ENCODE assay signal across 12 mouse cellular contexts in genomic region chr11:80601040-80601864, GRCm38 (mm10).
A peak's percentile ranks its signal among the peaks of the same experiment; 100 is the strongest.
DNase-seq lines count a peak whose midpoint lies in the region; ATAC-seq and TF ChIP-seq lines count a peak whose summit lies in the region.
"Had no signal": no experiment of that assay in that cellular context is flagged by ENCODE, and none has a peak within 500 bp of the region (broad histone marks: within the 10 kb centered on the region; RNA-seq: fewer than 3 reads in every experiment).

No protein-coding gene starts in this region.

- no peak overlapping the region for H3K4me2 ChIP-seq in hindbrain, postnatal 0 days (ENCODE audit: low read depth, low read length)
- H3K4me2 ChIP-seq in hindbrain, embryonic 11.5 days (replicated peaks; ENCODE audit: low read depth, low read length): no peak overlapping the region
- H3K4me2 ChIP-seq: lung, embryonic 15.5 days; stomach, embryonic 15.5 days had no signal

- H3K4me3 ChIP-seq in hindbrain, postnatal 0 days (ENCODE audit: low read length): no peak overlapping the region
- no peak overlapping the region for H3K4me3 ChIP-seq in hindbrain, embryonic 11.5 days (ENCODE audit: low read depth, low read length)
- H3K4me3 ChIP-seq: heart, adult 2 months; limb, embryonic 10.5 days; lung, embryonic 15.5 days; stomach, embryonic 15.5 days had no signal

- H3K4me1 ChIP-seq in hindbrain, postnatal 0 days (ENCODE audit: insufficient read depth, low read length): peaks cover 9% of the 10 kb centered on the region
- peaks cover 4% of the 10 kb centered on the region; the same call in 1 of the 2 replicates for H3K4me1 ChIP-seq in hindbrain, embryonic 11.5 days (replicated peaks; ENCODE audit: control insufficient read depth, insufficient read depth, low read length)

- no peak for TF ChIP-seq CTCF in hindbrain, postnatal 0 days (IDR thresholded peaks at IDR 0.05; ENCODE audit: low read depth)

- no peak overlapping the region for H3K9ac ChIP-seq in hindbrain, postnatal 0 days (replicated peaks; ENCODE audit: low read length)
- H3K9ac ChIP-seq in hindbrain, embryonic 11.5 days (ENCODE audit: low read depth, low read length): no peak overlapping the region
- H3K9ac ChIP-seq: lung, embryonic 15.5 days; stomach, embryonic 15.5 days had no signal

- no peaks in the 10 kb centered on the region for H3K27me3 ChIP-seq in hindbrain, postnatal 0 days (ENCODE audit: insufficient read depth, low read length)
- peaks cover 6% of the 10 kb centered on the region; the same call in 1 of the 2 replicates for H3K27me3 ChIP-seq in hindbrain, embryonic 11.5 days (ENCODE audit: control insufficient read depth, insufficient read depth, low read length)
- H3K27me3 ChIP-seq: stomach, embryonic 15.5 days had no signal

- no peaks in the 10 kb centered on the region for H3K36me3 ChIP-seq in hindbrain, postnatal 0 days (ENCODE audit: insufficient read depth, low read length)
- no peaks in the 10 kb centered on the region for H3K36me3 ChIP-seq in hindbrain, embryonic 11.5 days (ENCODE audit: control insufficient read depth, insufficient read depth, low read length)
- H3K36me3 ChIP-seq: limb, embryonic 10.5 days; lung, embryonic 15.5 days; stomach, embryonic 15.5 days had no signal

- whole genome bisulfite sequencing in hindbrain, postnatal 0 days: 75% methylated on average over 20 of the region's 20 CpGs
- WGBS in hindbrain, embryonic 11.5 days: 79% methylated on average over 20 of the region's 20 CpGs

- ATAC-seq in hindbrain, postnatal 0 days: no peak
- ATAC-seq in hindbrain, embryonic 11.5 days (ENCODE audit: low FRiP score): no peak
- ATAC-seq in megakaryocyte-erythroid progenitor cell, adult 5-6 weeks (replicated peaks; ENCODE audit: low FRiP score, low TSS enrichment, poor library complexity, severe bottlenecking): no peak

- peak overlapping the region; percentile 36; the same call in 1 of the 2 replicates for H3K27ac ChIP-seq in hindbrain, postnatal 0 days
- no peak overlapping the region for H3K27ac ChIP-seq in hindbrain, embryonic 11.5 days (ENCODE audit: low read depth, low read length)
- H3K27ac ChIP-seq: heart, adult 2 months; limb, embryonic 10.5 days; lung, embryonic 15.5 days; stomach, embryonic 15.5 days had no signal

- no peaks in the 10 kb centered on the region for H3K9me3 ChIP-seq in hindbrain, postnatal 0 days (ENCODE audit: low read length)
- no peaks in the 10 kb centered on the region for H3K9me3 ChIP-seq in hindbrain, embryonic 11.5 days (ENCODE audit: control insufficient read depth, low read length)
- H3K9me3 ChIP-seq: limb, embryonic 10.5 days; lung, embryonic 15.5 days; stomach, embryonic 15.5 days had no signal

- no peak for DNase-seq in hindbrain, postnatal 0 days (ENCODE audit: low spot score)
- no peak for DNase-seq in hindbrain, embryonic 11.5 days (ENCODE audit: low spot score)
- peak; percentile 7 for DNase-seq in ZHBTc4 (ENCODE audit: low read depth, low spot score)
- peak; percentile 43 for DNase-seq in adrenal gland, postnatal 14 days
- DNase-seq in lung, postnatal 36 days: peak; percentile 10
- DNase-seq in spleen, postnatal 10 days (ENCODE audit: low spot score in 2 of 2): no peak
- DNase-seq: heart, adult 2 months; heart, postnatal 36 days had no signal

Comparison
In these comparisons a context has a peak if more than half of its experiments do, and no peak if none do; other contexts are left out.
1. DNase-seq: peak in ZHBTc4 (single experiment), adrenal gland, postnatal 14 days (single experiment) and lung, postnatal 36 days (single experiment); none in hindbrain, postnatal 0 days (single experiment), hindbrain, embryonic 11.5 days (single experiment) and spleen, postnatal 10 days (0 of 2).